Mouse (Mus musculus): ENCODE data around the gene Chil6.

The Chil6 gene

GRCm38 (mm10) chr3:106406082-106406481 is at the start of gene Chil6:
TSS of gene Chil6 (minus strand) at chr3:106406182.
- H3K36me3 ChIP-seq (ENCODE audit: control insufficient read depth, insufficient read depth, low read length, poor library complexity, severe bottlenecking) = no peaks in the 10 kb centered on the region
- no peaks in the 10 kb centered on the region; the same call in 1 of the 2 replicates for H3K27me3 ChIP-seq (ENCODE audit: control insufficient read depth, insufficient read depth, low read length, poor library complexity, severe bottlenecking)

GRCm38 (mm10) chr3:106452616-106453015 is 46.6 kb upstream of the Chil6 start:
- Histone ChIP-seq H3K36me3 (ENCODE audit: control insufficient read depth, insufficient read depth, low read length, poor library complexity, severe bottlenecking) (no peaks in the 10 kb centered on the region), H3K27me3 (ENCODE audit: control insufficient read depth, insufficient read depth, low read length, poor library complexity, severe bottlenecking) (no peaks in the 10 kb centered on the region)
- no peak for DNase-seq (ENCODE audit: low read depth, low spot score)

More at GRCm38 (mm10) chr3:106406082-106406481, at the start of gene Chil6:
- no peak for DNase-seq (ENCODE audit: low read depth, low spot score)

- no peaks in the 10 kb centered on the region for H3K36me3 ChIP-seq (ENCODE audit: control insufficient read depth, insufficient read depth, low read length, poor library complexity, severe bottlenecking)
- H3K27me3 ChIP-seq (ENCODE audit: control insufficient read depth, insufficient read depth, low read length, poor library complexity, severe bottlenecking) = no peaks in the 10 kb centered on the region
- DNase-seq (ENCODE audit: low read depth, low spot score) = peak; percentile 74
Observed at GRCm38 (mm10) chr3:106449567-106449966, 43.6 kb upstream of the Chil6 start.

- no peaks in the 10 kb centered on the region for H3K27me3 ChIP-seq (ENCODE audit: control insufficient read depth, insufficient read depth, low read length, poor library complexity, severe bottlenecking)
- peak; percentile 20 for DNase-seq (ENCODE audit: low read depth, low spot score)
- no peaks in the 10 kb centered on the region for H3K36me3 ChIP-seq (ENCODE audit: control insufficient read depth, insufficient read depth, low read length, poor library complexity, severe bottlenecking)
Observed at GRCm38 (mm10) chr3:106448995-106449394, 43.0 kb upstream of the Chil6 start.

- Histone ChIP-seq H3K36me3 (ENCODE audit: control insufficient read depth, insufficient read depth, low read length, poor library complexity, severe bottlenecking) (no peaks in the 10 kb centered on the region), H3K27me3 (ENCODE audit: control insufficient read depth, insufficient read depth, low read length, poor library complexity, severe bottlenecking) (no peaks in the 10 kb centered on the region)
- peak; percentile 81 for DNase-seq (ENCODE audit: low read depth, low spot score)
Observed at GRCm38 (mm10) chr3:106448571-106448970, 42.6 kb upstream of the Chil6 start.
